Mouse (Mus musculus) lung, postnatal 25 days (tissue): Measurements from ENCODE around the gene Art2b.
"Not testable (repeated sequence)": the region's sequence is repeated elsewhere in the genome, so short reads cannot be mapped to it uniquely, and the experiment has no call there.

Experiments used
- DNase-seq: peaks from one replicate; pipeline ENCODE4 v3.0.0; 2022; ENCODE audit warnings: low spot score

Gene Art2b

DNA sequence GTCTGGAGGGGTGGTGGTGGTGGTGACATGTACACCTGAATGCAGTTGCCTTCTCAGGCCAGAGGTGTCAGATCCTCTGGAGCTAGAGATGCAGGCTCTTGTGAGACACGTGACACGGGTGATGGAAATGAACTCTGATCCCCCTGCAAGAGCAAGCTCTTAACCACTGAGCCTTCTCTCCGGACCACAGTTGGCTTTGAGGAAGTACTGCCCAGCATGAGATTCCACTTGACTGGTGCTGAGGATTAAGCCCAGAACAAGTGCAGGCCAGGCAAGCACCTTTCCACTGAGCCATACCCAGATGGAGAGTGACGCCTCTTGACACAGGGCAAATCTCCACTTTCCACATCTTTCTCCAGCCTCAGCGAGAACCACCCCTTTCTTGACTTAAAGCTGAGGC is 26.0 kb downstream of the Art2b start:
- DNase-seq: not testable (repeated sequence)

DNA sequence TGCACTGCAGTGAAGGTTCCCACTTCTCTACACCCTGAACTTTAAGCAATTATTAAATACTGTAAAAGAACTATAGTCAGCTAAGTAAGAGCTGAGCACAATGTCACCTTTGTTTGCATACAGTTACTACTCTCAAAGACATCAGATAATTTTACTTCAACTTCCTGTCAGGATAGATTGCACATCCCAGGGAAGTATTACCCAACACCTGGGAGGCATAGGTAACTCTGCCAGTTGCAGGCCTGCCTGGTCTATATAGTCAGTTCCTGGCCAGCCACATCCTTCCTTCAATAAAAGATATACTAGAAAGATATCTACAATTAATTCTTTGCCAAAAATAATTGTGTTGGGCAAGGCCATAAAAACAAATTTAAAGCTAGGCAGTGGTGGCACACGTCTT is 28.0 kb downstream of the Art2b start:
- DNase-seq: no peak

DNA sequence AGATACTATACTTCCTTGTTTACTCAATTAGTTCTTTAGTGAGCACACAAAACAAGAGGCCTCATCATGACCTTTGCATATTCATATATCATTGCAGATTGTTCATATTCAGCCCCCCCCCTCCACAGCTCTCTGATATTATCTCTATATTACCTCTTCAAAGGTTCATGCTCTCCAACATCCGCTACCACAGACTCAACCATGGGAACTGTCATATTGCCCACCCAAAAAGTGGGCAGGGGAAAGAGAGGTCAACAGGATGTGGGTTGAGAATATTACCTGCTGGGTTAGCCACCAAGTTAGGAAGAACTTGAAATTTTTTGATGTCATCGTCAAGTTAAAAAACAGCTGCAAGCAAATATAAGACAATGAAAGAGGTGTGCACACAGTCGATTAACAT is 29.9 kb downstream of the Art2b start:
- not testable (repeated sequence) for DNase-seq

DNA sequence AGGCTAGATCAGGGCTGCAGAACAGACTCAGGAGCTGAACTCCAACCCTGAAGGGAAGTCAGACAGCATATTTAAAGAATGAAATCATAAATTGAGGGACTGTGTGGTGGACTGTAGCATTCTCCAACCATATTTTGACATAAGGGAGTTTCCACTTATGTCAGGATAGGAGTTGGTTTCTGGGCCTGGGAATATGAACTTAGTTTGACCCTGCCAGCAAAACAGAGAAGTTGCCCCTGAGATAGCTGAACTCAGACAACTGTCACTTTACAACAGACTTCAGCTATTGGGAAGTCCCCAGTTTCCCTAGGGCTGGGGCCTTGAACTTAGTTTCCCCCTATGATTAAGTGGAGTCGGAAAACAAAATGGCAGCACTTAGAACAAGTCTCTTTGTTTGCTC is 33.9 kb downstream of the Art2b start:
- no peak for DNase-seq

DNA sequence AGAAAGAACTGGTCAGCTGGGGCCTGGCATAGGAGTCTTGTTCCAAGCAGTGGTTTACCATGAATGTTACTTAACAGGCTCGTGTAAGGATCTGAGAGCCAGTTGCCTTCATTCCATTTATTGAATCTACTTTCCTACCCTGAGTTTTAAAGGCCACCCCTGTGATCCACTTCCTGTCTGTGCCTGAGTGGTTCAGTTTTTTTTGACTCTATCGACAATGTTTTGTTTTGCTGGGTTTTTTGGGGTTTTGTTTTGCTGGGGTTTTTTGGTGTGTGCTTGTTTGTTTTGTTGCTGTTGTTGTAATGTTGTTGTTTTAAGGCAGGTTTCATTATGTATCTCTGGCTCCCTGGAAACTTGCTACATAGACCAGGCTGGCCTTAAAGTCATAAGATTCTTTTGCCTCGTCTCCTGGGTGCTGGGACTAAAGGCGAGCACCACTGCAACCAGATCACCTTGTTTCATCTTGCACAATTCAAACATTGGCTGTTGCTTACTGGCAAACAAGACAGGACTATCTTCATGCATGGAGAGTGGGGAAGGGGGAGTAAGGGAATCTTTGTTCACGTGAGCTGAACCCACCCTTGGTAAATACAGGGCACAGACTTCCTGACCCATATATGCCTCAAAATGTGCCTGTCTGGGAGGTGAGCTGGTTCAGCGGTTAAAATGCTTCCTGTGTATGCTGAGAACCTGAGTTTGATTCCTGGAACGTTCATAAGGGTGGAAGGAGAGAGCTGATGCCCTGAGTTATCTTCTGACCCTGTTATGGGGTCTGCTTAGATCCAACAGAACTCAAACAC is 34.5 kb downstream of the Art2b start:
- DNase-seq: no peak

DNA sequence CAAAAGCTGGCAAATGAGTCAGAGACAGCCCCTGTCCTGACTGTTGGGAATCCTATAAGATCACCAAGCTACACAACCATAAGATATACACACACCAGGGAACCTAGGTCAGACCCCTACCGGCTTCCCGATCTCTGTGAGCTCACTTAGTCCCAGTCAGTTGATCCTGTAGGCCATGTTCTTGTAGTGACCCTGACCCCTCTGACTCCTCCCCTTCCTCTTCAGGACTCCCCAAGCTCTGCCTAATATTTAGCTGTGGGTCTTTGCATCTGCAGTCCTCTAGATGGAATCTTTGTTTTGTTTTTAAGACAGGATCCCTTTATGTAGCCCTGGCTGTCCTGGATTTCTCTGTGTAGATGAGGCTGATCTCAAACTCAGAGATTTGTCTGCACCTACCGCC is 36.1 kb downstream of the Art2b start:
- DNase-seq: no peak

DNA sequence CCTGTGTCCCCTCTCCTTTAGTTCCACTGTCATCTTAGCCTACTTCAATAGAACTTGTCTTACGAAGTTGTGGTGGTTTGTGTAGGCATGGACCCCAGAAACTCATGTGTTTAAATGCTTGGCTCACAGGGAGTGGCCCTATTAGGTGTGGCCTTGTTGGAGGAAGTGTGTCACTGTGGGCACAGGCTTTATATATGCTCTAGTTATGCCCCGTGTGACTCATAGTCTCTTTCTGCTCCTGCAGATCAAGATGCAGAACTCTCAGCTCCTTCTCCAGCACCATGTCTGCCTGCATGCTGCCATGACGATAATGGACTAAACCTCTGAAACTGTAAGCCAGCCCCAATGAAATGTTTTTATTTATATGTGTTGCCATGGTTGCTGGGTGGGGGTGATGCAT is 37.7 kb downstream of the Art2b start:
- DNase-seq: no peak

DNA sequence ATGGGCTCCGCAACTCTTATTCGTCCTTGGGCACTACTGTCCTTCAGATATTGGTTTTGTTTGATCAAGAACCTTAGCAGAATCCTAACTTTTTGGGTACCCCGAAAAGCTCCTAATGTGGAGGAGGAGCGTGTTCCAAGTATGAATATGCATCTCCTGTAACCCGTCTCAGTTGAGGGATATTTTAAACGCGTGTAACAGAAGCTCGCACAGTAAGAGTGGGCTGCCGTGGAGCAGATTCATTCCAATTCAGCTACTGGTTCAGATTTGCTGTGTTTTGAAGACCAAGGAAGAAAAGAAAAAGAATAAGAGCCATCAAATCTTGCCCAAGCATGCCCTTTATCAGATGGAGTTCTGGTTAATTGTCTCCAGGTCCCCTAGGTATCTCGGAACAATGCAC is 43.7 kb downstream of the Art2b start:
- DNase-seq: no peak

DNA sequence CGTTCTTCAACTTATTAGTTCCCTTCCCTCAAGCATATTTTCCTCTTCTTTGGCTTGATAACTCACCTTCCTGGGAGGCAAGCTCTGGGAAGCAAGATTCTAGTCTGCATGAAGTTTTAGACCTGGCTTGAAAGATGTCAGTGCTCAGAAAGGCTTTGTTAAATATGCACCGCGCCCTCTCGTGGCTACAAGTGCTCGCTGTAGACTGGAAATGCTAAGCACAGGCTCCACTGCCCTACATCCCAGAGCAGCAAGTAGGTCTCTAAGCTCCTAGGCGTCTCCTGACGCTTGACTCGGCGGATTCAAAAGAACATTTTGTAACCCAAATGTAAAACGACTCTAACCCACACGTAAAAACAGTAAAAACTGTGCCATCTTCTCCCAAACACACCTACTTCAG is 44.3 kb downstream of the Art2b start:
- peak; percentile 57 for DNase-seq

DNA sequence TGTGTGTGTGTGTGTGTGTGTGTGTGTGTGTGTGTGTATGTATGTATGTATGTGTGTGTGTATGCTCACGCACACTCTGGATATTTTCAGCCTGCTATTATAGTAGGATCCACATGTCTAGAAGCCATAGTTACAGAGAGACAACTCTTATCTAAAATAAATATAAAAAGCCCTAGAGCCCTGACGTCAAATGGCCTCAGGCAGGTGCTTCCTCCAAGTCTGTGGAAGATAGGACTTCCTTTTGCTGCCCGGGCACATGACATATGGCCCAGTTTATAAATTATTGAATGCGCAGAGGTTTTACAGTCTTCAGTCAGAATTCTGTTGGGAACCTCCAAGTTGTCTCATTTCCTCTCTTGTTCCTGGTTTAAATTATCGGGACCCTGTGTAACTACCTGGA is 44.7 kb downstream of the Art2b start:
- DNase-seq: no peak

DNA sequence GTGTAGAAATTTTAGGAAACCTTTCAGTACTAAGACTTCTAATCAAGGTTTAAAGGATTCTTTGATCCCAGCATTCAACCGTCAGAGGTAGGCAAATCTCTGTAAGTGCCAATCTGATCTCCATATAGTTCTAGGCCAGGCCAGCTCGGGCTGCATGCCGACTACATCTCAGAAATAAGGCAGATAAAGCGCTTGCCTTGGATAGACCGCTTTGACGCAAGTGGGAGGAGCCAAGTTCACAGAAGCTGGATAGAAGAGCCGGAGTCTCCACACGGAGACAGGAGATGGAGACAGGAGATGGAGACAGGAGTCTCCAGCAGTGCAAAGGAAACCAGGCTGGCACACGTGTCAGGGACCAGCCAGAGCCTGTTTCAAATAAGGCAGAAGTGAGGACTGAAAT is 45.6 kb downstream of the Art2b start:
- DNase-seq: no peak

DNA sequence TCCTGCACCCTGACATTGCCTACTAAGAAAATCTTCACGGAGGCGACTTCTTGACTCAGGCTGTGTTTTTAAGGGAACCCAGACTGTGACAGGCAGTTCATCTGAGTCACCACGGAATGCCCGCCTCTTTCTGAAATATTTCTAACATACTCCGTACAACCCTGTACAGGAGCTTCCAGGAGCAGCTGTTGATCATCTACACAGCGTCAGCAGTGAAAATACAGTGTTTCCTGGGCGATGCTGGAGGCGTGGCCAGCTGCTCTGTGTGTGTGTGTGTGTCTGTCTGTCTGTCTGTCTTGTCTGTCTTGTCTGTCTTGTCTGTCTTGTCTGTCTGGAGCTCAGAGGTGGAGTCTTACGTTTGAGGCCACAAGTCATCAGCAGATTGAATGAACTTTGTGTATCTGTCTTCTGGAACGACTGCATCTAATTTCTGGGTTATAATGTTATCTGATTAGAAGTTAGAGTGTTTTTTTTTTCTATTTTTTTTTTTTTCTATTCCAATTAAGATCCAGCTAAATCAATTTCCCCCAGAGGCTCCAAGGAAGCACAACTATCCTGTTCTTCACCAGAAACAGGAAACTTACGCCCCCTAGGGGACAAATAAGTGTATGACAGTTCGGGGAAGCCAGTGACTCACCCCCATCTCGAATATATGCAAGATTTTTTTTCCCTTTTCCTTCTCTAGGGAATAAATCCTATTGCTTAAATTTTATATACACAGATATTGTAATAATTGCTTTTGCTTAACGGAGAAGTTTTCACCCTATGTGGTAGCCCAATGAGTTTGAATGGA is 47.1 kb downstream of the Art2b start:
- DNase-seq: peak; percentile 10

DNA sequence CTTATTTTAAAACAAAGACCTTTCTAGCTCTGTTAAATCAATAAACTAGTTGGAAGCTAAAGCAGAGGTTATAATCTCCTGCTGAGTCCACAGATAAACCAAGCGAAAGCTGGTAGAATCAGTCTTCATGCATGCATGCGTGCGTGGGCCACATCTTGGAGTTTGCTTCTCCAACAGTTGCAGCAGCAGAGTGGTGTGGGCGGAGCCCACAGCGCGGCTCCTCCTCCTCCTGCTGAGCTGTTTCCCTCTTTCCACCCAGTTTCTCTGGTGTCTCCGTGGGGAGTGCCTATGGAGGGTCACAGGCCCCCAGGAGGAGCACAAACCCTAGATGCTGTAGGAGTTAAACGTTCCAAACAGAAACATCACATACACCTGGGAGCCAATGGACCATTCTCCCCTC is 47.9 kb downstream of the Art2b start:
- no peak for DNase-seq

DNA sequence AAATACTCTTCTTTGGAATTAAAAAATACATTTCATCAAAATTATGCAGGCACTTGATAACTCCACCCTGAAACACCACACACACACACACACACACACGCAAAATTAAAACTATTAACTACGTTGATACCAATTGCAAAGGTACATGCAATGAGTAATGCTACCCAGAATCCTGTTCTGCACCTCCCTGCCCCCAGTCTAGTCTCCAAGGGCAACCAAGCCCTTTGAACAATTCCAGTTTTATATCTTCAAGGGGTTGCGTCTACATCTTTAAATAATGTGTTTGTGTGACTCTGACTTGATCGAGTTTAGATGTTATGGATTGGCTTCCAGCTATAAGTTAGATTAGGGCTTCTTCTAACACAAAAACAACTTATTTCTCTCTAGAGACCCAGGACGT is 49.9 kb downstream of the Art2b start:
- DNase-seq: no peak

DNA sequence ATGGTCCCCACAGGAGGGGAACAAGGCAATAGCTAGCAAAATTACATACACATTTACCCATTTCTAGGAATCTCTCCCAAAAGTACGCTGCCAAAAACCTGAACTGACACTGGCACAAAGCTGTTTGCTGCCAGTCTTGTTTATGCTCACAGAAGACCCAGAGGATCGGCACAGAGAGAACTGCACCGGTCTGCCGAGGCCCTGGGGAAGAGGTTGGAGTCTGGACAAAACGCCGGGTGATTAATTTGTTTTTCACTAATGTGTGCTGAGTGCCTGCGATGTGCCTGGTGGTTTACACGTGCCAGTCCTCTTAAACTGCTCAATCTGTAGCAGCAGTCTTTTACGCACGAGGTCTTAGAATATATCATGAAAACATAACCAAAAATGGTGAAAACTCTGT is 50.3 kb downstream of the Art2b start:
- no peak for DNase-seq

DNA sequence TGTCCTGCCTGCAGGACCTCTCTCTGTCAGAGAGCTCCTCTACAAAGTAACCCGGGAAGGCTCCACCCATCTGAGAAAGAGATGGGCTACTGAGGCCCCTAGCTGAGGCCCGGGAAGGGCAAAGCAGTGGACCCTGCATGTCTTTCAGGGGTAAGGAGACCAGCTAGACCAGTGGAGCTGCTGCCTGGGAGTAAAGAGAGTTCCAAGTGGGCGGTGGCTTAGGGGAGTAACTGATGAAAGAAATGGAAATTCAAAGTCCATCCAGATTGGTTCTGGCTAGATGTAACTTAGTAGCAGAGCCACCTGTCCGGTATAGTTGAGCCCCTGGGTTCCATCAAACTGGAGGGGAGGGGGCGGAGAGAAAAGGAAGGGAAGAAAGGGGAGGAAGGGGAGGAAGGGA is 51.0 kb downstream of the Art2b start:
- no peak for DNase-seq
